Mouse (Mus musculus): ENCODE measurements at regions not wholly inside any gene's neighbourhood (a gene's known extent, or its start where the extent isn't known, plus 50 kb on each side); places are given as distances from the start of the nearest gene placed in this dataset.
"Not testable (repeated sequence)": the region's sequence is repeated elsewhere in the genome, so short reads cannot be mapped to it uniquely, and the experiment has no call there.

DNA sequence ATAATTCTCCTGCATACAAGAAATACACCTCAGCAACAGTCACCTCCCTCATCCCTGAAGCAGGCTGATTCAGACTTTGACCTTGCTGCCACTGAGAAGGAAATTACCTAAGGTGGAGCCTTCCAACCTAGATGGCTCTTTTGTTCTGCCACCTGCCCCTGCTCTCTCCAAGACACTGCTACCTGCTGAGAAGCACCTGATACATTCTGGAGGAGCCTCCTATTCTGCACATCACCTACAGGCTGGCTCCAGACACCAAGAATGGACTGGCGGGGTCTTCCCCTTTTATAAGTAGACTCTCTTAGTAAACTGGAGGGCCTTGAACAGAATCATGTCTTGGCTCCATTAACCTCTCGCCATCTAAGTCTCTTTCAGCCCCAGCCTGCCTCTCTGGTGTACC lies 1149.5 kb upstream of the 2610301B20Rik start:
- not testable (repeated sequence) for DNase-seq (ENCODE audit: low read depth, low spot score)

DNA sequence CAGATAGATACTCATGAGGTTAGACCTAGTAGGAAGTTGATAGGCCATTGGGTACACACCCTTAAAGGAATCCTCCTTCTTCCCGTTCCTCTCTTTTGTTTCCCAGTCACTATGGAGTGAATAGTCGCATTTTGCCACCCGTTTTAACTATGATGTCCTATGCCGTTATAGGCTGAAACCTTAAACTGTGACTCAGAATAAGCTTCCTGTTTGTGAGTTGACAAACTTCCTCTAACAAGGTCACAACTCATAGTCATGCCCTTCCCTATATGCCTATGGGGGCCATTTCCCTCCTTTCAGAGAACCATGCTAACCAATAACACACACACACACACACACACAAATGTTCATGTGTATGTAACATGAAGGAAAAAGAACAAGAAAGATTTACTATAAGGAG lies 1136.6 kb upstream of the 2610301B20Rik start:
- DNase-seq (ENCODE audit: low read depth, low spot score) = no peak

DNA sequence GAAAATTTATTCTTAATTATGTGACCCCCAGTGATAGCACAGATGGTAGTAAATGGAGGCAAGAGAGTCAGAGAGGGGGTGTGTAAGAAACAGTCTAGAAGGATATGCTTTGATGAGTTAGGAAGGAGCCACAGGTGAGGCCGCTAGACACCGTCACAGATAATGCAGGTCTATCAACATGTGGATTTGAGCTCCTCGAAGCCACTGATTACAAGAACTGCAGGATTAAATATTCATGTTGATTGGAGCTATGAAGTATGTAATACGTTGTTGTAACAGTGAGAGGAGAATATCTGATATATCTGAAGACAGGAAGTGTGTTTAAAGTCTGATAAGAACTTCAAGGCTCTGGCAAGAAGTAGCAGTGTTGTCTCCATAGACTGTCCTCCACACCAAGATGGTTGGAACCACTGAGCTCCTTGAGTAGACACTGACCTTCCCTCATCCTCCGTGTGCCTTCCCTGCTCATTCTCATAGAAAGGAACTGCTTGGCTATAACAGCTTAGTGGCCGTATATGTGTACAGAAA lies 1126.8 kb upstream of the 2610301B20Rik start:
- no peak for DNase-seq (ENCODE audit: low read depth, low spot score)

DNA sequence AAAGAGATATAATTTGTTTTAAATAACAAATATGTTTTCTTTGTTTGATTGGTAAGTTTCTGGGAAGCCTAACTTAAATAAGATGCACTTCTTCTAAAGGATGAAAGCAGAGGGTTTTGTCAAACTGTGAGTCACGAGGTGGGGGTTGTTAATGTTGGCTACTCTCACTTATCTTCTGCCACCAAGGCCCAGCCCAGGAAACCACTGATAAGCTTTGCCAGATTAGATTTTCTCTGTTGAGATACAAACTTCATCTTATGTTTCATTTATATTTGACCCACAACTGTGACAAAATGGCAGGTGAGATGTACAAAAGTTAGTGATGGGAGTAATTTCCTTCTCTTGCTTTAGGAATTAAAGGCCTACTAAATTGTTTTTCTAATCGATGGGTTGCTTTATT lies 1126.2 kb upstream of the 2610301B20Rik start:
- no peak for DNase-seq (ENCODE audit: low read depth, low spot score)

DNA sequence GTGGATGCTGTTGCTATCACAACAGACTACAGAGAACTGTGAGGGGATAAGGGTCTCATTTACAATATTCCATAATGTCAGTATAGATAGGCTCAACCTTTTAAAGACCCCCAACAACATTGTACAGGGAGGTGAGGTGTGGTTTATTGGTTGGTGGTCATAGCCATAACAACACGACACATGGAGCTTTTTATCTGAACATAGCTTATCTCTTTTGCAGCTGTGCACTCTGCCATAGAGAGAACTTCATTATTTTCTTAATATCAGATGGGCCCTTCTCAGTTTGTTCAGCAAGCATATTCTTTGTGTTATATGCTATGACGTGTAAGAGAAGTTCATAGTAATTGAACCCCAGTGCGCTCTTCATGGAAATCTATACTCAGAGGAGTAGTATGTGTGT lies 1124.4 kb upstream of the 2610301B20Rik start:
- DNase-seq (ENCODE audit: low read depth, low spot score) = no peak

DNA sequence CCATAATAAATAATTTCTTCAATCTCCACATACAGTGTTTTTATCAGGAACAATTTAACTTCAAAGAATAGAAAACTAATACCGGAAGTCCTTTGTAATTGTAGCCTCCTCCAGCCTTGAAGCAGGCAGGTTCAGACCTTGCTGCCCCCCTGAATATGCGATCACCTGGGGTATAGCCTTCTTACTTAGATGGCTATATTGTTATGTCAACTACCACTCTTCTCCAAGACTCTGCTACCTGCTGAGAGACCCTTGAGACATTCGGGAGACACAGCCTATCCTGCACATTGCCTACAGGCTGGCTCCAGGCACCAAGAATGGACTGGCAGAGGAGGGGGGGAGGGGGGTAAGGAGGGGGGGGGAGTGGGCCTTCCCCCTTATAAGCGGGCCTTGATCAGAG lies 1123.9 kb upstream of the 2610301B20Rik start:
- no peak for DNase-seq (ENCODE audit: low read depth, low spot score)

DNA sequence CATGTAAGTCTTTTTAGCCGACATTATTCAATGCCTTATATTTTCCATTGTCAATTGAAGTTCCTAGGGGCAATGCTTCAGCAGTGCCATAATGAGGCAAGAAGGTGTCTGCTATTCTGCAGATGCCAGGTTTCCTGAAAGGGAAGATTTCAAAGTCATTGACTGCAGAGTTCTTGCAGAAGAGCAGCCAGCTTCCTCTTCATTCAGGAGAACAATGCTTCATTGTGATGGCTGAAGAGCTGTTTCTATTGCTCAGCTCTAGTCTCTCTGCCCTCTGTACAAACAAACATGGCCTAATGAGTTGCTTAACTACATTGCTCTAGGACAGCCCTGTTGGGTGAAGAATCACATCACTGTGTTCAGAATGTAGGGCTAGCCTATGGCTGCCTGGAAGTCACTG lies 1111.0 kb upstream of the 2610301B20Rik start:
- DNase-seq (ENCODE audit: low read depth, low spot score) = no peak

DNA sequence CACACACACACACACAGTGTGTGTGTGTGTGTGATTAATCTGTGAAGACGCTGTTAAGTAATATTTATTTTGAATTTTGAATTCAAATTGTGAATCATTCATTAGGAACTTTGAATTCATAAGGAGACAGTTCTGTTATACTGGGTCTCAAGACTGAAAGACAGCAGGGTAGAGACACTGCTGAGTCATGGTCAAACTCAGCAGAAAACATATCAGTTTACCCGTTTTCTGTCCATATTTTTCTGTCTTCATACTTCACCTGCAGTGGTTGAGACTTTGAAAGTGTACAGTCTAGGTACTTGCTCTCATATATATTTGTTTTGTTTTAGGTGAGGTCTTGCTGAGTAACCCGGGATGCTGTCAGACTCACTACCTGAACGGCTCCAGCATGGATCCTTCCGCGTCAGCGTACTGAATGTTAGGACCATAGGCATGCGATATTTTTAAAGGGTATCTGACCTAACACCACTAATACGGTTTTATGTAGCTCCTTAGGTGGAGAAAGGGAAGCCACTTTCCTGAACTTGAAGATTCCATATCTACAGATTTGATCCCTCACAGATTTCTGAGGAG lies 1104.6 kb upstream of the 2610301B20Rik start:
- peak; percentile 10 for DNase-seq (ENCODE audit: low read depth, low spot score)

DNA sequence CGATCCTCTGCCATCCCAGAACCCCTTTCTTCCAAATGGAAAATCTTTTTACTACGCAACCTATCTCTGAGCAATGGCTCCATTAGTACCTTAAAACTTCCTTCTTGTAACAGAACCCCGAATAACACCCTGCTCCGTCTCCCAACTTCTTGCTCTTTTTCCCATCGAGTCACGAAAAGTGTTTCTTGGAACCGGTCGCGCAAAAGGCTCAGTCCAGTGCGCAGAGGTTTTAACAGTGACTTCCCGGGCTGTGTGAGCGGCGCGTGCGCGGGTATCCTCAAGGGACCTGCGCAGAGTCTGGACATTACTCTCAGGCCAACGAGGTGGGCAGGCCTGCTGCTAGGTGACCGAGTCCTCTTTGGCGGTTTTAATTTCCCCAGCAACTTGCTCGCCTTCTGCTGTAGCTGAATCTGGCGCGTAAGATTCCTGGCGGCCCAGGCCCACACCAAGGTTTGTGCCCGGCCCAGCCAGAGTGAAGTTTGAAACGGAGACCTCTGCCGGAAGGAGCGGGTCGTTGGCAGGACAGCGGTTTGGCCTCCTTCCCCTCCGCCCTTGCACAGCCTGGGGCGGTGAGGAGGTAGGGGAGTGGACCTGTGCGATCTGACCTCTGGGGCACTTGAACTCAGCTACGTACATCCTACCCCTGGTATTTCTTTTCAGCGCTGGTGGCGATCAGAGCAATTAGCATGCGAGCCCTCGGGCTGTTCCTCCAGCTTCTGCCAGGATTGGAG lies 1103.8 kb upstream of the 2610301B20Rik start:
- DNase-seq (ENCODE audit: low read depth, low spot score) = peak; percentile 24

DNA sequence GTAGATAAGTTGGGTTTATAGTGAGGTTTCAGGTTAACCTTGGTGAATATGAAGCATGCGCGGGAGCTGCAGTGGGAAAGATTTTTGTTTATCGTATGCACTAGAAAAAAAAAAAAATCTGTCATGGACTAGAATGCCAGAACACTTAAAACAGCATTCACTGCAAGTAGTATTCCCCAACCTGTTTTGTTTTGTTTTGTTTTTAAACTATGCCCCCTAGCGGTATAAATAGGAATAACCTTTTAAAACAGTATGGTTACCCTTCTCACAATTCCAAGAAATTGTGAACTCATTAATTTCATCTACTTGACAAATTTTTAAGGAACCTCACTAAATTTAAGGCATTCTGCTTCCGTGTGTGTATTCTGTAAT lies 1103.2 kb upstream of the 2610301B20Rik start:
- DNase-seq (ENCODE audit: low read depth, low spot score) = peak; percentile 43

DNA sequence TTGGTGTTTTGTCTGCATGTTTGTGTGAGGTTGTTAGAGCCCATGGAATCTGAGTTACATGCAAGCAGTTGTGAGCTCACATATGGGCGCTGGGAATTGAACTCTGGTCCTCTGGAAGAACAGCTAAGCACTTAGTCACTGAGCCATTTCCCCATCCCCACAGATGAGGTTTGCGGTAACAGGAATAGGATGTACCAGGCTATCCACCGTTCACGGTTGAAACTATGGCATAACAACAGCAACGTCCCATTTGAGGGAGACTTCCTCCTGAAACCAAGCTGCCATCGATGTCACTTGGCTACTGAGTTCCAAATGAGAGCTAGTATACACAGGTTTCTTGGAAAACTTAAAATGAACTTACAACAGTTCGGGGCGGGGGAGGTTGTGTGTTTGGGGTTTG lies 1095.9 kb upstream of the 2610301B20Rik start:
- no peak for DNase-seq (ENCODE audit: low read depth, low spot score)

DNA sequence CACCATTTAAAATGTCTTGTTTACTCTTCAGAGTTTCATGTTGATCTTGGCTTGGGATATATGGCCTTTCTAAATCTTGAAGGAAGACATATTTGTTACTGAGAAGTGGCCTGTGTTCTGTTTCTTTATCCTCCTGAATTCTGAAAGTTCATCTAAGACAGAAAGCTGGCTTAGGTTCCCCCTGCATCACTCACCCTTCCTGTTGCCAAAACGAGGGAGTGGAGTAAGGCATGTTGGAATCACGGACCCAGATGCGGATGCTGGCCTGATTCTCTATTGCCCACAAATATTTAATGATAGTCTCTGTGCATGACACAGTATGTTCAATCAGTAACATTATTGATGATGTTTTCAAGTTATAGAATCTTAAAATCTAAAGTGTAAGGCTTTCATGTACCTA lies 1094.7 kb upstream of the 2610301B20Rik start:
- no peak for DNase-seq (ENCODE audit: low read depth, low spot score)

DNA sequence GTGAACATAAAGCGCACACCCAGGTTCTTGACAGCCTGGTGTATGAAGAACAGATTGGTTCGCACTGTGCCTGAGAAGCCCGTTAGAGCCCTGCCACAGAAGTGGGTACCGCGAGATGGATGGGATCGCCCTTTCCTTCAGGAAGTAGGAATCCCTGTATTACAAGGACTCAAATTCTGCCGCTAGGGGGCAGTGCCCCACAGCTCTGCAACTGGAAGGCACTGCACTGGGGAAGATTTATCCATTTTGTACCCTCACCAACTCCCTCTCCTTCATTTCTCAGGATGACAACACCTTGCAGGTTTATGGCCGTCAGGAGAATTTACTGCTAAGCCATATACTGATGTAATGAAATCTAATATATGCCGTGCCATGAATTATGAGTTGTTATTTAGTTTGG lies 1094.1 kb upstream of the 2610301B20Rik start:
- DNase-seq (ENCODE audit: low read depth, low spot score) = no peak

DNA sequence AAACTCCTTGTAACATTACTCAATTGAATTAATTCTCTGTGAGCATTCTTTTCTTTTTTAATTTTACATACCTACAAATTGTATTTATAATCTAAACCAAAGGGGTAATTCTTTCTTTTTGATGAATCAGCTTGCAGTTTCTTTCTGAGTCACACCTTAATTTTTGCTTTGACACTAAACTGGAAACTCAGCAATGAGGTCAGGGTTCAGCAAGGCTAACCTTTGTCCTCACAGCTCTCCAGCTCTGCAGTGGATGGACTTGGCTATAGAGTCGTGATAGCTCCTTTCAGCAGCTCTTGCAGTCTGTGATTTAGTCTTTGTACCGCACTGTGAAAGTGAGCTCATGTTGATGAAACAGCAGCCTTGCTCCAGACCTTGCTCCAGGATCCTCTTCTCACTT lies 1093.0 kb upstream of the 2610301B20Rik start:
- no peak for DNase-seq (ENCODE audit: low read depth, low spot score)

DNA sequence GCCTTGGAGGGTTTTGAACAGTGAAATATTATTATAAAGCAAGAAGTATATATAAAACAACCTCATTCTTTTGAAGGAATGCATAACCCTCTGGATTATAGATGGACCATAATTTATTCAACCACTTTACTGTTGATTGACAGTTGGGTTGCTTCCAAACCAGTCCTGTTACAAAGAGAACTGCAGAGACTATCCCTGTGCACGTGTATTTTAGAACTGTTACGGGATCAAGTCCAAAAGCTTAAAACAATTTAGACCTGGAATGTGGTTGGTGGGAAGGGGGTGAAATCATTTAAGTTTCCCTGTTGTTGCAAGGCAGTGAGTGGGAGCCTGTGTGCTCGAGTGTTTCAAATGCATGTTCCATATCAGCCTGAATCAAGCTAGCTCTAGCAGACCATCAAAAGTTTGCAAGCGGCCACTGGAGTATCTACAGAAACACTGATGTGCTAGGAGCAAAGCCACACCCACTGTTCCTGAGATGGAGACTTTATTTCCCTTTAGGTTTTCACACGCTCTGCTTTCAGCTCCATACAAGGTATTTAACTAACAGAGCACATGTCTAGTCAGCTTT lies 1086.4 kb upstream of the 2610301B20Rik start:
- no peak for DNase-seq (ENCODE audit: low read depth, low spot score)

DNA sequence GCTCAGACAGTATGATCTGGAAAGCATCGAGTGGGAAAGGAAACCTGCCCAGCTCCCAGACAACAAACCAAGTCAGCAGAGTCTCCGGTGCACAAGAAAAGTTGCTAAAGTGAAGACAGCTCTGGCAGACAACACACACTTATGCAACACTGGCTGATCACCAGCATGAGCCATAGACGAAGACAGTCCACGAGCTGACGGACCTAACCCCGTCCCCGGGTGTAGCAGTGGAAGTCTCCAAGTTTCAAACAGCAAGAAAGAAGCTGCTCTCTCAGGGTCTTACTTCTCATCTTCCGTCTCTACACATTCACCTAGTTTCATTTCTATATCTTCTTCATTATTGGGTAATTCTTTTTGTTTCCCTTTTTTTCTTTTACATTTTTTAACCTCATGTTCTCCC lies 1083.8 kb upstream of the 2610301B20Rik start:
- DNase-seq (ENCODE audit: low read depth, low spot score) = no peak

Data from brain, embryonic 18.5 days (tissue).